Mouse (Mus musculus) intestine, embryonic 16.5 days (tissue): ENCODE results near the gene Iqcf5. TPM values are rescaled to one million over a fixed set of nuclear protein-coding genes. Genes with fewer than 3 reads are reported as not detected.
"Not testable (repeated sequence)": the region's sequence is repeated elsewhere in the genome, so short reads cannot be mapped to it uniquely, and the experiment has no call there.

Source experiments
- ATAC-seq: fragments of 200-750 bp; cut with Nextera tagmentation; 2 replicates; pipeline ENCODE4 v1.8.0; 2017; ENCODE audit warnings: moderate TSS enrichment, moderate library complexity
- H3K27ac ChIP-seq: fragments of 300-500 bp; sonication (generic); 2 replicates; pipeline ENCODE4 v1.5.1; 2014; ENCODE audit warnings: mild to moderate bottlenecking, low read length
- H3K27me3 ChIP-seq: fragments of 300-500 bp; sonication (generic); replicated peaks from 2 replicates; pipeline ENCODE4 v1.6.1; 2014; ENCODE audit warnings: low read length, control low read depth, mixed read lengths; ENCODE audit not compliant: control insufficient read depth, insufficient read depth
- H3K36me3 ChIP-seq: fragments of 300-500 bp; sonication (generic); 2 replicates; pipeline ENCODE4 v1.6.1; 2014; ENCODE audit warnings: low read length, control low read depth; ENCODE audit not compliant: control insufficient read depth, insufficient read depth
- H3K4me1 ChIP-seq: fragments of 300-500 bp; sonication (generic); 2 replicates; pipeline ENCODE4 v1.6.1; 2014; ENCODE audit warnings: low read length, control low read depth, mixed read lengths; ENCODE audit not compliant: control insufficient read depth, insufficient read depth
- H3K4me2 ChIP-seq: fragments of 300-500 bp; sonication (generic); 2 replicates; pipeline ENCODE4 v1.6.1; 2014; ENCODE audit warnings: low read depth, low read length, control low read depth
- H3K4me3 ChIP-seq: fragments of 300-500 bp; sonication (generic); 2 replicates; pipeline ENCODE4 v1.5.1; 2014; ENCODE audit warnings: mild to moderate bottlenecking, low read length
- H3K9ac ChIP-seq: fragments of 300-500 bp; sonication (generic); 2 replicates; pipeline ENCODE4 v1.6.1; 2014; ENCODE audit warnings: low read depth, low read length
- H3K9me3 ChIP-seq: fragments of 300-500 bp; sonication (generic); 2 replicates; pipeline ENCODE4 v1.6.1; 2016; ENCODE audit warnings: low read length, control low read depth; ENCODE audit not compliant: control insufficient read depth
- WGBS: fragments of 180-500 bp; shearing (Covaris S2); extraction: QIAGEN DNeasy Blood & Tissue Kit; methylation state at CpG from one replicate; pipeline ENCODE4 v1.1.7; 2014; 5-methylcytosine and 5-hydroxymethylcytosine counted together
- polyA plus RNA-seq: library from polyadenylated mRNA; unstranded; fragments of >200 nt; fragmentation: Nextera tagmentation; extraction: Ambion mirVana; gene quantifications from 2 replicates; pipeline ENCODE4 v1.2.1, GENCODE M21; 2015

Iqcf5 gene
- polyA plus RNA-seq, 1 experiment from 2014 or later = not detected

DNA sequence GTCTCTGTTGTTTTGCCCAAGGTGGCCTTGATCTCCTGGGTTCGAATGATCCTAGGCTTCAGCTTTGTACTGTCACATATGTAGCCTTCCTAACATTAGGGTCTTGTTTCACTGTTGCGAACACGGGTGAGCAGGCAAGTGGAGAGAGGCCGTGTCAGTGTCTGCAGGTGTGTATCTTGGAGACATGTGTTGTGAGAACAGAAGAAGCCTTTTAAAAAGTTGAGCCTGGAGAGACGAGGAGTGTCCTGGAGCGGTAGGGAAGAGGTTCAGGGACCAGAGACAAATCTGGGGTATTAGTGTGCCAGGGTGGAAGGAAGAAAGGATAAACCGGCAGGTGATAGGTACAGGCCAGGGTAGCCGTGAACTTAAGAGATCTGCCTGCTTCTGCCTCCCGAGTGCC, 36.3 kb upstream of the Iqcf5 start:
- no peak for ATAC-seq
- H3K4me2 ChIP-seq = peak overlapping the region; percentile 92
- no peak overlapping the region for H3K27ac ChIP-seq
- peak overlapping the region; percentile 73 for H3K9ac ChIP-seq
- H3K4me1 ChIP-seq = peaks cover 39% of the 10 kb centered on the region
- peak overlapping the region; percentile 87 for H3K4me3 ChIP-seq
- no peaks in the 10 kb centered on the region for H3K9me3 ChIP-seq
- peaks cover 10% of the 10 kb centered on the region; the same call in 1 of the 2 replicates for H3K36me3 ChIP-seq
- H3K27me3 ChIP-seq = no peaks in the 10 kb centered on the region
- WGBS = 78% methylated on average over 9 of the region's 9 CpGs

DNA sequence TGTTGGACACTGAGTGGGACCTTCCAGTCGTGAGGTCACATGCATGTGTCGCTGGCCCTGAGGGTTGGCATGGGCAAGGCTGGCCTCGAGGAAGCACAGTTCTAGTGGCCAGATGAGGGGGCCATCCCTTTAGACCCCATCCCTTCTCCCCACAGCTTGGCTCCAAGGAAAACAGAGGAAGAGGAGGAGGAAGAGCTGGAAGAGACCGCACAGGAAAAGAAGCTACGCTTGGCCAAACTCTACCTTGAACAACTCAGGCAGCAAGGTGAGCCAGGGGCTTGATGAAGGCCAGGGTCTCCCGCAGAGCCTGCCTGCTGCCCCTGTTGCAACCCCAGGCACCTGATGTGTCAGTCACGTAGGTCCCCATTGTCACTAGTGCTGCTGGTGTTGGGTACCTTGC, 33.8 kb upstream of the Iqcf5 start:
- Histone ChIP-seq H3K9me3 (no peaks in the 10 kb centered on the region), H3K4me2 (no peak overlapping the region), H3K36me3 (peaks cover 30% of the 10 kb centered on the region; the same call in 1 of the 2 replicates), H3K27me3 (no peaks in the 10 kb centered on the region), H3K9ac (no peak overlapping the region), H3K27ac (no peak overlapping the region), H3K4me3 (no peak overlapping the region), H3K4me1 (peaks cover 17% of the 10 kb centered on the region)
- ATAC-seq = no peak
- WGBS = 92% methylated on average over 7 of the region's 7 CpGs

DNA sequence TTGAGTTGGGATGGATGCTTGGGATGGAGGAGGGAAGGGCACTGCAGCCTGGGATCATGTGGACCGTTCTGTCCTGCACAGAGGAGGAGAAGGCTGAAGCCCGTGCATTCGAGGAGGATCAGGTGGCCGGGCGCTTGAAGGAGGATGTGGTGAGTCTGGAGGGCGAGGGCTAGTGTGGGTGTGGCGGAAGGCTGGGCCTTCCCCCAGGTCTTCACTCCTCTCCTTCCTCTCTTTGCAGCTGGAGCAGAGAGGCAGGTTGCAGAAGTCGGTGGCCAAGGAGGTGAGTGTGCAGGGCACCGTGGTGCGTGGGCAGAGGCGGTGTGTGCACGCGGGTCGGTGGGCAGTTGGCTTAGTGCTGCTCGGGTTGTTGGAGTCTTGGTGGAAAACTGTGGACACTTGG, 33.3 kb upstream of the Iqcf5 start:
- WGBS = 94% methylated on average over 15 of the region's 15 CpGs
- Histone ChIP-seq H3K36me3 (peaks cover 30% of the 10 kb centered on the region; the same call in 1 of the 2 replicates), H3K27ac (no peak overlapping the region)

DNA sequence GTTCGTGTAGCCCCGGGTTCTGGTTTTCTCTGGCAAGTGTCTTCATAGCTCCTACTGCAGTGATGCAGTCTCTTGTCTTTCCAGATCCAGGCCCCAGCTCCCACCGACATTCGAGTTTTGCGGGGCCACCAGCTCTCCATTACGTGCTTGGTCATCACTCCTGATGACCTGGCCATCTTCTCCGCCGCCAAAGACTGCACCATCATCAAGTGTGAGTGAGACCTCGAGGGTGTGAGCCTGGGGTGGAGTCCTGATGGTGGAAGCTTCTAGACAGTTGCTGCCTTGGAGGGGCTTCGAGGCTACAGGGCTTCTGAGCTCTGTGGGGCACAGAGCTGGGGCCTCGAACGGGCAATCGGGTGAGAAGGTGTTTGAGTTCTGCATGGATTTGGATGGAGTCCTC, 32.7 kb upstream of the Iqcf5 start:
- ATAC-seq = no peak
- H3K27me3 ChIP-seq = no peaks in the 10 kb centered on the region
- no peaks in the 10 kb centered on the region for H3K9me3 ChIP-seq
- H3K4me1 ChIP-seq = peaks cover 7% of the 10 kb centered on the region
- peaks cover 30% of the 10 kb centered on the region; the same call in 1 of the 2 replicates for H3K36me3 ChIP-seq
- WGBS = 93% methylated on average over 13 of the region's 13 CpGs
- H3K4me3 ChIP-seq = no peak overlapping the region
- H3K9ac ChIP-seq = no peak overlapping the region
- no peak overlapping the region for H3K4me2 ChIP-seq
- H3K27ac ChIP-seq = no peak overlapping the region

More for the DNA sequence above, 33.3 kb upstream of the Iqcf5 start:
- no peak overlapping the region for H3K4me3 ChIP-seq
- H3K9me3 ChIP-seq = no peaks in the 10 kb centered on the region
- H3K4me2 ChIP-seq = no peak overlapping the region
- peaks cover 13% of the 10 kb centered on the region for H3K4me1 ChIP-seq
- H3K9ac ChIP-seq = no peak overlapping the region
- ATAC-seq = no peak
- H3K27me3 ChIP-seq = no peaks in the 10 kb centered on the region

DNA sequence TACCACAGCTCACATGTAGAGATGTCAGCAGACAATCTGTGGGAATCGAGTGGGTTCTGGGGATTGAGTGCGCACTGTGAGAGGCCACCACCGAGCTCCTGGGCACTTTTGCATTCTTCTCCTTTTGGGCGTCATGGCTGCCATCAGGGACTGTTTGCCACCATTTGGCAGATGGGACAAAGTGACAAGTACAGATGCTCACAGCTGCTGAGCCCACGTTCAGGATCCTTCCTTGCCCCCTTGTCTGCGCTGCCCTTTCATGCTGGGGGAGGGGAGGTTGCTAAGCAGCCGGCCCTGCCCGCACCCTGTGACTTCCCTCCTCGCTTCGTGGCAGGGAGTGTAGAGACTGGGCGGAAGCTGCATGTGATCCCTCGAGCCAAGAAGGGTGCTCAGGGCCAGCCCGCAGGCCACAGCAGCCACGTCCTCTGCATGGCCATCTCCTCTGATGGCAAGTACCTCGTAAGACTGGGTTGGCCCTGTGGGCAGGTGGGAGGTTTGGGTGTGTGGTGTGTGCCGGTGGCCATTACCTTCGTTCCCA, 31.7 kb upstream of the Iqcf5 start:
- H3K27me3 ChIP-seq = no peaks in the 10 kb centered on the region
- 88% methylated on average over 17 of the region's 17 CpGs for WGBS
- H3K4me3 ChIP-seq = no peak overlapping the region
- no peak overlapping the region for H3K9ac ChIP-seq
- no peak for ATAC-seq
- H3K36me3 ChIP-seq = peaks cover 30% of the 10 kb centered on the region; the same call in 1 of the 2 replicates
- peaks cover 7% of the 10 kb centered on the region for H3K4me1 ChIP-seq
- H3K9me3 ChIP-seq = no peaks in the 10 kb centered on the region
- H3K4me2 ChIP-seq = no peak overlapping the region
- no peak overlapping the region for H3K27ac ChIP-seq

DNA sequence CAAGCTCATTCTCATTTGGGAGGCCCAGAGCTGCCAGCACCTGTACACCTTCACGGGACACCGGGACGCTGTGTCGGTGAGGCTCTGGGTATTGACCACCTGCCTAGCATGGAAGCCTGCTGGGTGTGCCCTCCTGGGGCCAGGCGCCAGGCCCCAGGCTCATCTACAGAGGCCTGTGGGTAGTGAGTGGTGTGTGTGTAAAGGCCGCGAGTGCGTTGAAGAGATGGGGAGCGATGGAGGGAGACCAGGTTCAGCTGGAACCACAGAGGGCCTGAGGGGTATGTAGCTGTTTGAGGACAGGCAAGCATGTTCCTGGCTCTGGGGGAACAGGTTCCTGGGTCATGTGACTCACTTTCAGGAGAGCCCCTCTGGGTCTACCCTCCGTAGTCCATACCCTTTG, 31.2 kb upstream of the Iqcf5 start:
- no peak overlapping the region for H3K4me3 ChIP-seq
- no peak overlapping the region for H3K4me2 ChIP-seq
- no peak overlapping the region for H3K27ac ChIP-seq
- H3K4me1 ChIP-seq = peaks cover 2% of the 10 kb centered on the region; the same call in 1 of the 2 replicates
- H3K9me3 ChIP-seq = no peaks in the 10 kb centered on the region
- no peak for ATAC-seq
- WGBS = 96% methylated on average over 10 of the region's 10 CpGs
- peaks cover 30% of the 10 kb centered on the region; the same call in 1 of the 2 replicates for H3K36me3 ChIP-seq
- no peaks in the 10 kb centered on the region for H3K27me3 ChIP-seq
- no peak overlapping the region for H3K9ac ChIP-seq

DNA sequence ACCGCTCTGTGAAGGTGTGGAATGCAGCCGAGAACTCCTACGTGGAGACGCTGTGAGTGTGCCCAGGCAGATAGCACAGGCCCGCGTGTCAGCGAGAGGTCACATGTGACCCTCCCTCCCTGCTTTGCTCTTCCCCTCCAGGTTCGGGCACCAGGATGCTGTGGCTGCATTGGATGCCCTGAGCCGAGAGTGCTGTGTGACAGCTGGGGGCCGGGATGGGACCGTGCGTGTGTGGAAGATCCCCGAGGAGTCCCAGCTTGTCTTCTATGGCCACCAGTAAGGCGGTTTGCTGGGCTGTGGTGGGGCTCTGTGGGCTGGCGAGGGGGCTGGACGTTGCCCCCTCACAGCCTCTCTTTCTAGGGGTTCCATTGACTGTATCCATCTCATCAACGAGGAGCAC, 30.8 kb upstream of the Iqcf5 start:
- ATAC-seq = no peak
- no peak overlapping the region for H3K27ac ChIP-seq
- no peak overlapping the region for H3K4me3 ChIP-seq
- 93% methylated on average over 17 of the region's 17 CpGs for WGBS
- peaks cover 30% of the 10 kb centered on the region; the same call in 1 of the 2 replicates for H3K36me3 ChIP-seq
- no peaks in the 10 kb centered on the region for H3K4me1 ChIP-seq
- H3K27me3 ChIP-seq = no peaks in the 10 kb centered on the region
- no peak overlapping the region for H3K9ac ChIP-seq
- no peak overlapping the region for H3K4me2 ChIP-seq
- no peaks in the 10 kb centered on the region for H3K9me3 ChIP-seq

DNA sequence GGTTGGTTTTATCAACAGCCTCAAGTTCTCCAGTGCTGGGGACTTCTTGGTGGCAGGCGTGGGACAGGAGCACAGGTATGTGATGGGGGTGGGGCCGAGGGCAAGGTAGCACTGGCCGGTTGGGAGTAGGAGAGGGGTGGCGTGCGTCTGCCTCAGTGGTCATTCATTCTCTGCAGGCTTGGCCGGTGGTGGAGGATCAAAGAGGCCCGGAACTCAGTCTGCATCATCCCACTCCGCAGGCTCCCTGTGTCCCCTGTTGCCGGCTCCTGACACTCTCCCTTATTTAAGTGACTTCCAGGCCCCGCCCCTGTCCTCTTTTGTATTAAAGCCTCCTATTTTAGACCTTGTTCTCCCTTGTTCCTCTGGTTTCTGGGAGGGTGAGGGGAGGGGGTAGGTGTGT, 29.3 kb upstream of the Iqcf5 start:
- Histone ChIP-seq H3K27ac (no peak overlapping the region), H3K4me1 (no peaks in the 10 kb centered on the region), H3K9me3 (no peaks in the 10 kb centered on the region), H3K9ac (no peak overlapping the region), H3K36me3 (peaks cover 30% of the 10 kb centered on the region; the same call in 1 of the 2 replicates), H3K4me3 (no peak overlapping the region), H3K27me3 (no peaks in the 10 kb centered on the region), H3K4me2 (no peak overlapping the region)
- WGBS = 84% methylated on average over 10 of the region's 10 CpGs
- no peak for ATAC-seq

DNA sequence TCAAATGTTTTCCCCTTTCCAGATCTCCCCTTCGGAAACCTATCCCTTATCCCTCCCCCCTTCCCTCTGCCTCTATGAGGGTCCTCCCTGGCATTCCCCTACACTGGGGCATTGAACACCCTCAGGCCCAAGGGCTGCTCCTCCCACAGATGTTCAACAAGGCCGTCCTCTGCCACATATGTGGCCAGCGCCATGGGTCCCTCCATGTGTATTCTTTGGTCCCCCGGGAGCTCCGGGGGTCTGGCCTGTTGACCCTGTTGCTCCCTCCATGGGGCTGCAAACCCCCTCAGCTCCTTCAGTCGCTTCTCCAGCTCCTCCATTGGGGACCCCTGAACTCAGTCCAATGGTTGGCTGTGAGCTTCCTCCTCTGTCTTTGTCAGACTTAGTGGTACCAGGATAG, 26.8 kb upstream of the Iqcf5 start:
- WGBS = 82% methylated on average over 6 of the region's 6 CpGs

DNA sequence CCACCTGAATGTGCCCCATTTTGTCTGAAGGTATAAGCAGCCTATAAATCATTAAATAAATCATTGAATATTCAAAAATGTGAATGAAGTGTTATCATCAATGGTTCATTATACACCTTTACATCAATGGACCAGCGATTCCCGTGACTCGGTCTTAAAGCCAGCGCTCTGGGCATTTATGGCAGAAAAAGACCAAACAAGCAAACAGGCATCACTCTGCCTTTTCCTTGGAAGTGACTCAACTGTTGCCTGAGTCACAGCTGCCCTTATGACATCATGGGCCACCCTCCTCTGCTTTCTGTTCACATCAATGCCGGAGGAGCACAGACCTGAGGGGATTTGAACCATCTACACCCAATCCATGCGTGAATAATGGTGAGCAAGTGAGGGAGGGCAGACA, 14.7 kb upstream of the Iqcf5 start, which contains the start of gene Iqcf1:
Iqcf1 (plus strand) TSS at position 301 of the 400 bp plus-strand sequence.
- no peaks in the 10 kb centered on the region; the same call in 1 of the 2 replicates for H3K27me3 ChIP-seq
- no peaks in the 10 kb centered on the region for H3K4me1 ChIP-seq
- H3K9me3 ChIP-seq = no peaks in the 10 kb centered on the region
- H3K4me3 ChIP-seq = no peak within 1 kb of the TSS
- no peak within 1 kb of the TSS for H3K27ac ChIP-seq
- H3K36me3 ChIP-seq = no peaks in the 10 kb centered on the region
- no peak within 1 kb of the TSS for H3K9ac ChIP-seq
- 92% methylated on average over 6 of the region's 6 CpGs for WGBS
- no peak for ATAC-seq
- no peak within 1 kb of the TSS for H3K4me2 ChIP-seq

More for the DNA sequence above, 26.8 kb upstream of the Iqcf5 start:
- ATAC-seq, H3K9ac ChIP-seq, H3K27me3 ChIP-seq, H3K27ac ChIP-seq, H3K9me3 ChIP-seq, H3K4me2 ChIP-seq, H3K4me1 ChIP-seq, H3K4me3 ChIP-seq: not testable (repeated sequence)
- H3K36me3 ChIP-seq = peaks cover 25% of the 10 kb centered on the region; the same call in 1 of the 2 replicates
